Mouse (Mus musculus) bone marrow macrophage, adult 2 months (primary cell): ENCODE data around the gene Inafm2.

Experiments used
- CTCF ChIP-seq: IDR thresholded peaks from 2 replicates; pipeline ENCODE4 v1.5.1; 2012; ENCODE audit warnings: low read depth, mild to moderate bottlenecking, low read length, moderate library complexity
- POLR2A ChIP-seq: IDR thresholded peaks from 2 replicates; pipeline ENCODE4 v1.6.1; 2012; ENCODE audit warnings: mild to moderate bottlenecking, low read depth, low read length, borderline replicate concordance

- TF ChIP-seq CTCF (no peak), POLR2A (no peak)
Measured at GRCm38 (mm10) chr2:118789501-118789900, 43.9 kb downstream of the Inafm2 start.
